Mouse (Mus musculus): ENCODE results near the gene Atp6v0a4.

GRCm38 (mm10) chr6:38007459-38007858, 116.9 kb downstream of the Atp6v0a4 start:
- TF ChIP-seq HCFC1 (IDR thresholded peaks at IDR 0.05; ENCODE audit: borderline replicate concordance, insufficient read depth, low read length) (no peak), MAFK (IDR thresholded peaks at IDR 0.05; ENCODE audit: insufficient read depth, low read depth, low read length) (no peak)

Measured in ES-E14 (cell line).